Mouse (Mus musculus): ENCODE measurements around the gene Sdk1.
A peak's percentile ranks its signal among the peaks of the same experiment; 100 is the strongest.

The Sdk1 gene

GRCm38 (mm10) chr5:141645671-141646070, 404.4 kb downstream of the Sdk1 start:
- no peak for DNase-seq (ENCODE audit: low spot score)

GRCm38 (mm10) chr5:141646621-141647020, 405.3 kb downstream of the Sdk1 start:
- DNase-seq (ENCODE audit: low spot score): no peak

GRCm38 (mm10) chr5:141649831-141650375, 408.6 kb downstream of the Sdk1 start:
- DNase-seq (ENCODE audit: low spot score): no peak

- no peak for DNase-seq (ENCODE audit: low spot score)
These were observed 410.5 kb downstream of the Sdk1 start for GRCm38 (mm10) chr5:141651690-141652377.

GRCm38 (mm10) chr5:141676371-141676770, 435.1 kb downstream of the Sdk1 start:
- DNase-seq (ENCODE audit: low spot score): no peak

- no peak for DNase-seq (ENCODE audit: low spot score)
These were observed 435.7 kb downstream of the Sdk1 start for GRCm38 (mm10) chr5:141677034-141677433.

- no peak for DNase-seq (ENCODE audit: low spot score)
These were observed 436.6 kb downstream of the Sdk1 start for GRCm38 (mm10) chr5:141677841-141678240.

GRCm38 (mm10) chr5:141686876-141687420, 445.7 kb downstream of the Sdk1 start:
- DNase-seq (ENCODE audit: low spot score): no peak

GRCm38 (mm10) chr5:141689442-141690105, 448.3 kb downstream of the Sdk1 start:
- no peak for DNase-seq (ENCODE audit: low spot score)

- DNase-seq (ENCODE audit: low spot score): peak; percentile 24
These were observed 450.2 kb downstream of the Sdk1 start for GRCm38 (mm10) chr5:141691482-141691975.

- DNase-seq (ENCODE audit: low spot score): no peak
These were observed 452.4 kb downstream of the Sdk1 start for GRCm38 (mm10) chr5:141693716-141694115.

- no peak for DNase-seq (ENCODE audit: low spot score)
These were observed 453.6 kb downstream of the Sdk1 start for GRCm38 (mm10) chr5:141694901-141695300.

GRCm38 (mm10) chr5:141698406-141698805, 457.1 kb downstream of the Sdk1 start:
- DNase-seq (ENCODE audit: low spot score): no peak

- DNase-seq (ENCODE audit: low spot score): no peak
These were observed 479.5 kb downstream of the Sdk1 start for GRCm38 (mm10) chr5:141720751-141721150.

- no peak for DNase-seq (ENCODE audit: low spot score)
These were observed 486.7 kb downstream of the Sdk1 start for GRCm38 (mm10) chr5:141727968-141728367.

GRCm38 (mm10) chr5:141730006-141730405, 488.7 kb downstream of the Sdk1 start:
- DNase-seq (ENCODE audit: low spot score): no peak

GRCm38 (mm10) chr5:141738725-141739124, 497.4 kb downstream of the Sdk1 start:
- no peak for DNase-seq (ENCODE audit: low spot score)

- DNase-seq (ENCODE audit: low spot score): no peak
These were observed 507.5 kb downstream of the Sdk1 start for GRCm38 (mm10) chr5:141748793-141749192.

GRCm38 (mm10) chr5:141754278-141754677, 513.0 kb downstream of the Sdk1 start:
- DNase-seq (ENCODE audit: low spot score): no peak

- no peak for DNase-seq (ENCODE audit: low spot score)
These were observed 517.6 kb downstream of the Sdk1 start for GRCm38 (mm10) chr5:141758885-141759284.

- DNase-seq (ENCODE audit: low spot score): no peak
These were observed 522.8 kb downstream of the Sdk1 start for GRCm38 (mm10) chr5:141764111-141764510.

GRCm38 (mm10) chr5:141768761-141769515, 527.6 kb downstream of the Sdk1 start:
- DNase-seq (ENCODE audit: low spot score): peak; percentile 14

Data from urinary bladder, postnatal 25 days (tissue).